Mouse (Mus musculus): ENCODE results near the gene Mprip. TPM values are rescaled to one million over a fixed set of nuclear protein-coding genes. Genes with fewer than 3 reads are reported as not detected.

Mprip gene
- polyA plus RNA-seq, 1 experiment = 126 TPM

GRCm38 (mm10) chr11:59769307-59769706 is 108.2 kb downstream of the Mprip start:
- TF ChIP-seq CTCF (IDR thresholded peaks at IDR 0.05; ENCODE audit: extremely low read depth, insufficient read depth, low read length) (no peak), POLR2A (IDR thresholded peaks at IDR 0.05; ENCODE audit: extremely low read depth, insufficient read depth, low read length) (no peak)
- Histone ChIP-seq H3K4me3 (ENCODE audit: insufficient read depth, low read length) (no peak overlapping the region), H3K4me1 (ENCODE audit: control insufficient read depth, insufficient read depth, low read length) (no peaks in the 10 kb centered on the region), H3K27ac (ENCODE audit: insufficient read depth, low read length) (no peak overlapping the region)

DNA sequence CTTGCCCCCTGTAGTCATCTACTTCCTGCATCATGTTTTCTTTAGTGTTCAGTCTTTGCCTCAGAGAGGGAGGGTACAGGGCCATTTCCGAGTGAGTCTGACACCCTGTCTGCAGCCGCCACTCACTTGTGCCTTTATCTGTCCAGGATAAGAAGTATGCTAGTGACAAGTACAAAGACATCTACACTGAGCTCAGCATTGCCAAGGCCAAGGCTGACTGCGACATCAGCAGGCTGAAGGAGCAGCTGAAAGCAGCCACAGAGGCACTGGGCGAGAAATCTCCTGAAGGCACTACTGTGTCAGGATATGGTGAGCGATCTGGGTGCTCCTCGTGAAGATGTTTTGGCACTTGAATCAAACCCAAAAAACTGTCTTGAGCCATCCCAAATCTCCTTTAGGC is 108.6 kb downstream of the Mprip start:
- no peak overlapping the region for H3K4me3 ChIP-seq (ENCODE audit: insufficient read depth, low read length)
- H3K27ac ChIP-seq (ENCODE audit: insufficient read depth, low read length) = no peak overlapping the region
- no peak for TF ChIP-seq CTCF (IDR thresholded peaks at IDR 0.05; ENCODE audit: extremely low read depth, insufficient read depth, low read length)
- TF ChIP-seq POLR2A (IDR thresholded peaks at IDR 0.05; ENCODE audit: extremely low read depth, insufficient read depth, low read length) = no peak
- H3K4me1 ChIP-seq (ENCODE audit: control insufficient read depth, insufficient read depth, low read length) = no peaks in the 10 kb centered on the region

- TF ChIP-seq CTCF (IDR thresholded peaks at IDR 0.05; ENCODE audit: extremely low read depth, insufficient read depth, low read length) (no peak), POLR2A (IDR thresholded peaks at IDR 0.05; ENCODE audit: extremely low read depth, insufficient read depth, low read length) (no peak)
- Histone ChIP-seq H3K27ac (ENCODE audit: insufficient read depth, low read length) (no peak overlapping the region), H3K4me3 (ENCODE audit: insufficient read depth, low read length) (no peak overlapping the region), H3K4me1 (ENCODE audit: control insufficient read depth, insufficient read depth, low read length) (no peaks in the 10 kb centered on the region)
Observed at GRCm38 (mm10) chr11:59770753-59771152, 109.6 kb downstream of the Mprip start.

- Histone ChIP-seq H3K4me3 (ENCODE audit: insufficient read depth, low read length) (no peak overlapping the region), H3K4me1 (ENCODE audit: control insufficient read depth, insufficient read depth, low read length) (no peaks in the 10 kb centered on the region), H3K27ac (ENCODE audit: insufficient read depth, low read length) (no peak overlapping the region)
- TF ChIP-seq POLR2A (IDR thresholded peaks at IDR 0.05; ENCODE audit: extremely low read depth, insufficient read depth, low read length) (no peak), CTCF (IDR thresholded peaks at IDR 0.05; ENCODE audit: extremely low read depth, insufficient read depth, low read length) (no peak)
Observed at GRCm38 (mm10) chr11:59772291-59772690, 111.2 kb downstream of the Mprip start.

DNA sequence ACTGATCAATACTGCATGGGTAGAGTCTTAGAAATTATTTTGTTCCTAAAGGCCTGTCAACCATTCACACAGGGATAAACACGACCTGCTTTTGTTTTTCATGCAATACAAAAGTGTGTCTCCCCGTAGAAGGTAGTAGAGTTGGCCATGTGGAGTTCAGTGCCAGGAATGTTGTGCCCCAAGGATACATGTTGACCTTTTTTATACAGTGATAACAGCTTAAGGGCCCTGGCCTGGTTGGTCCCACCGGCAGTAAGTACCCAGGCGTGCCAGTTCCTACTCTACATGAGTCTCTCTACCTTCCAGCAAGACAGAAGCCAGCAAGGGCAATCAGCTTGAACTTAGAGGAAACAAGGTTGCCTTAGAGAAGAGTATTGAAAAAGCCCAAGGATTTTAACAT is 111.8 kb downstream of the Mprip start:
- Histone ChIP-seq H3K4me1 (ENCODE audit: control insufficient read depth, insufficient read depth, low read length) (no peaks in the 10 kb centered on the region), H3K27ac (ENCODE audit: insufficient read depth, low read length) (no peak overlapping the region), H3K4me3 (ENCODE audit: insufficient read depth, low read length) (no peak overlapping the region)
- no peak for TF ChIP-seq POLR2A (IDR thresholded peaks at IDR 0.05; ENCODE audit: extremely low read depth, insufficient read depth, low read length)

DNA sequence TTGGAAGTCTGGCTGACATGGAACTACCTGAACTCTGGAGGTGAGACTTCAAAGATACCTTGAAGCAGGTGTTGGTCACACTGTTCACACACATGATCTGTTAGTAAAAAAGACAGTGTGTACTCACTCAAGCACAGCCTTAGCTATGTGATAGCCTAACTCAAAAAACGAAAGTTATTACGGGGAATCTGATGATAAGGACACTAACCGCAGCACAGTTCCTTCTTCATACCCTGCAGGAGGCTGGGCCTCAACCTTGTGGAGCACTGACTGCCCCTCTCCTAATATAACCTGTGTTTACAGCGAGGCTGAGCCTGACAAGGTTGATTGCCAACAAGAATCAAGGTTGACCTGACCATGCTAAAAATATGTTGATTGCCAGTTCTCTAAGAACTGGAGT is 113.4 kb downstream of the Mprip start:
- H3K4me3 ChIP-seq (ENCODE audit: insufficient read depth, low read length) = no peak overlapping the region
- TF ChIP-seq POLR2A (IDR thresholded peaks at IDR 0.05; ENCODE audit: extremely low read depth, insufficient read depth, low read length) (no peak), CTCF (IDR thresholded peaks at IDR 0.05; ENCODE audit: extremely low read depth, insufficient read depth, low read length) (no peak)
- H3K4me1 ChIP-seq (ENCODE audit: control insufficient read depth, insufficient read depth, low read length) = no peaks in the 10 kb centered on the region
- no peak overlapping the region for H3K27ac ChIP-seq (ENCODE audit: insufficient read depth, low read length)

DNA sequence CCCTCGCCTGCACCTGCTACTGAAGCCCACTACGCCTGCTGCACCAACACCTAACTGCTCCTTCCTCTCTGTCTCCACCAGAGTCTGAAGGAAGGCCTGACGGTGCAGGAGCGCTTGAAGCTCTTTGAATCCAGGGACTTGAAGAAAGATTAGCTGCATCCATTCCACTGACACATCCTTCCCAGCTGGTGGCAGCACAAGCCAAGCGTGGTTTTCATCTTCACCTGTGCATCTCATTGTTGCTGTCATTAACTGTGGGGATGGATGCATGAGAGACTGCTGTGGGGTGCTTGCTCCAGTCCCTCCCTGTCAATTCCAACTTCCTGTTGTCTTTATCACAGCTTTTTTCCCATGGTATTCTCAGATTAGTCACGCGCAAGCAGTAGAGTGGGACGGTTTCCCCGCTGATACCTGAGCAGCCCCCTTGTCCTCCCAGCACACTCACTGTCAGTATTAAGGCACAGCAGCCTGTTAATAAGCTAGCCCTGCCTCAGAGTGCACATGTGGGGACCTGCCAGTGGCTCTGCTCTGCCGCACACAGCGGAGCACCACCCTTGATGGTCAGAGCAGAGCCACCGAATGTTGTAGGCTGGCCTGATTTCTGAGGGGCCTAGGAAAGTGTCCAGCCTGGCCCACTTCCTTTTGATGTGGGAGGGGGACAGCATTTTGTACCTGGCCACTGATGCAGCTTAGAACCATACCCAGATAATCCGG is 114.5 kb downstream of the Mprip start:
- Histone ChIP-seq H3K27ac (ENCODE audit: insufficient read depth, low read length) (no peak overlapping the region), H3K4me1 (ENCODE audit: control insufficient read depth, insufficient read depth, low read length) (no peaks in the 10 kb centered on the region), H3K4me3 (ENCODE audit: insufficient read depth, low read length) (no peak overlapping the region)
- TF ChIP-seq POLR2A (IDR thresholded peaks at IDR 0.05; ENCODE audit: extremely low read depth, insufficient read depth, low read length) = no peak
- peak; percentile 26; the same call in 1 of the 2 replicates for TF ChIP-seq CTCF (IDR thresholded peaks at IDR 0.05; ENCODE audit: extremely low read depth, insufficient read depth, low read length)

DNA sequence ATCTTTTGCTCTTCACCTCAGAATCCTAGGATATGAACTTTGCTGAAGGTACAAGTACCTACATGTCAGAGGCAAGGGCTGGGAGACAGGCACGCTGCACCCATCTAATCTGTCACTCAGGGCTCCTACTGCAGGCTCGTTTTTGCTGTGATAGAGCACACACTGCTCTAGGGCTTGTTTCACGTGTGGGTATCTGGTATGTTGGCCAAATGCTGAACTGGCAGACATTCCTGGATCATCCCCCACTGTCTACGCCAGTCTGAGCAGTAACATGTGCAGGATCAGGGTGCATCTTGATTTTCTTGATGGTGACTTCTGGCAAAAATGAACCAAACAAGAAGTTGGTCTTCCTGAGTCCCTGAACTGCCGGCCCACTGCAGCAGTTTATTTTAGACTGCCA is 116.2 kb downstream of the Mprip start:
- no peak overlapping the region for H3K4me3 ChIP-seq (ENCODE audit: insufficient read depth, low read length)
- TF ChIP-seq CTCF (IDR thresholded peaks at IDR 0.05; ENCODE audit: extremely low read depth, insufficient read depth, low read length) (no peak), POLR2A (IDR thresholded peaks at IDR 0.05; ENCODE audit: extremely low read depth, insufficient read depth, low read length) (no peak)
- H3K4me1 ChIP-seq (ENCODE audit: control insufficient read depth, insufficient read depth, low read length) = no peaks in the 10 kb centered on the region
- H3K27ac ChIP-seq (ENCODE audit: insufficient read depth, low read length) = no peak overlapping the region

DNA sequence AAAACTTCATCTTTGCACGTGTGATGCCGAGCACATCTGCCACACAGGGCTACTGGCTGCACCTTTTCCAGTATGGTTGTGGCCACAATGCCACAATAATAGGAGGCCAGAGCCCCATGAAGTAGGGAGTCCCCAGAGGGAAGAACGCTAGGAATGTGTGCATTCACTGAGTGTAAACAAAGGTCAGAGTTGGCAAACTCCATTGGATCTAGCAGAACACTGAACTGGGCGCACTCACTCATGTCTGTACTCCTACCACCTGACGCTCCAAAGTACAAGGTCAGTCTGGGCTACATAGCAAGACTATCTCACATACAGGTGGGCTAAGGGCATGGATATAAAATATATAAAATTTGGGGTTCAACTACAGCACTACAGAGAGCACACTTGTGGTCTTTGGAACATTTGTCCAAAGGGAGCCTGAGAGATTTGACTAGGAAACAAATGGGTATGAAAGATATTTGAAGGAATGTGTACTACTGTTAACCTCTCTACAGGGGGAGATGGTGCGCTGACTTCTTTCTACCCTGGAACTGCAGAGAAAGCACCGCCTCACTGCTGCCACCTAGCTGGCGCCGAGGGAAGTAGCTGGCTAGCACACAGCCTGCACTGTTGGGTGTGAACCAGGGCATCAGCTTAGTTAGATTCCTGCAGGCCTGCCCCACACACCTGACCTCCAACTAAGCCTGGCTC is 117.2 kb downstream of the Mprip start:
- Histone ChIP-seq H3K4me3 (ENCODE audit: insufficient read depth, low read length) (no peak overlapping the region), H3K4me1 (ENCODE audit: control insufficient read depth, insufficient read depth, low read length) (no peaks in the 10 kb centered on the region), H3K27ac (ENCODE audit: insufficient read depth, low read length) (no peak overlapping the region)
- TF ChIP-seq POLR2A (IDR thresholded peaks at IDR 0.05; ENCODE audit: extremely low read depth, insufficient read depth, low read length) (no peak), CTCF (IDR thresholded peaks at IDR 0.05; ENCODE audit: extremely low read depth, insufficient read depth, low read length) (peak; percentile 88)

DNA sequence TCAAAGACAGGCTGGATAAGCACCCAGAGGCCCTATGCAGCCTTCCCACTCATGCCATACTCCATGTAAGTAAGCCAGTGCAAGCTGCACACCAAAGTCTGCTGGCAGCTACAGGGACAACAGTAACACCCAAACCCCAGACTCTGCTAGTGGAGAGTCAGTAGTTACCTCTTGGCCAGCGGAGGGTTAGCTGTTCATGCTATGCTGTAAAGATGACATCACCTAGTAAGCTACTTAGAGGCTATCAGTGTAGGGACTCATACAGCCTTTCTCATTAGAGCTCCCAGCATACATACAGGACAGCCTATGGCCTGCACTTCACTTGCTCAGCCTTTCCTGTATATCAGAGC is 117.7 kb downstream of the Mprip start:
- Histone ChIP-seq H3K4me1 (ENCODE audit: control insufficient read depth, insufficient read depth, low read length) (no peaks in the 10 kb centered on the region), H3K4me3 (ENCODE audit: insufficient read depth, low read length) (no peak overlapping the region), H3K27ac (ENCODE audit: insufficient read depth, low read length) (no peak overlapping the region)
- TF ChIP-seq POLR2A (IDR thresholded peaks at IDR 0.05; ENCODE audit: extremely low read depth, insufficient read depth, low read length) = no peak
- TF ChIP-seq CTCF (IDR thresholded peaks at IDR 0.05; ENCODE audit: extremely low read depth, insufficient read depth, low read length) = no peak
